Mouse (Mus musculus) CH12.LX (cell line): ENCODE results near the gene Tcf7l1. TPM values are rescaled to one million over a fixed set of nuclear protein-coding genes. Genes with fewer than 3 reads are reported as not detected.

Experiments
- DNase-seq: peaks from one replicate; pipeline ENCODE4 v3.0.0-alpha.2; 2013; ENCODE audit errors: extremely low read depth
- H3K27ac ChIP-seq: 2 replicates; pipeline ENCODE4 v1.5.1; 2012; ENCODE audit warnings: low read depth, mild to moderate bottlenecking, control low read depth, moderate library complexity; ENCODE audit not compliant: insufficient read depth
- H3K27me3 ChIP-seq: replicated peaks from 2 replicates; pipeline ENCODE3; 2012; ENCODE audit warnings: inconsistent platforms
- H3K36me3 ChIP-seq, 2 experiments: replicated peaks in 1 of 2; 2 replicates each; pipeline versions ENCODE3 to v1.6.1; 2012; ENCODE audit warnings: inconsistent platforms in 1 of 2, low read length in 1 of 2, mild to moderate bottlenecking in 1 of 2, mixed read lengths in 1 of 2, moderate library complexity in 1 of 2; ENCODE audit not compliant: control insufficient read depth in 1 of 2, insufficient read depth in 1 of 2
- H3K4me1 ChIP-seq, 2 experiments: 2 replicates each; pipeline ENCODE4 v1.6.1; 2012; ENCODE audit warnings: inconsistent platforms in 1 of 2, moderate library complexity in 1 of 2; ENCODE audit not compliant: insufficient read depth in 2 of 2, control insufficient read depth in 1 of 2
- H3K4me2 ChIP-seq: 2 replicates; pipeline ENCODE4 v1.6.1; 2012; ENCODE audit warnings: low read depth, mild to moderate bottlenecking, control low read depth; ENCODE audit not compliant: poor library complexity, insufficient read depth, severe bottlenecking
- H3K4me3 ChIP-seq, 3 experiments: fragments of 150-350 bp in 1 of 3; sonication (generic) in 1 of 3; replicated peaks in 1 of 3; 2 replicates each; pipeline versions ENCODE3 to v1.5.1; 2011 to 2012; ENCODE audit warnings: low read depth in 2 of 3, low read length in 2 of 3, mild to moderate bottlenecking in 2 of 3, moderate library complexity in 2 of 3, control low read depth in 1 of 3, improper control_type of control experiment in 1 of 3, inconsistent platforms in 1 of 3, mixed read lengths in 1 of 3; ENCODE audit not compliant: poor library complexity in 1 of 3
- H3K79me2 ChIP-seq: replicated peaks from 2 replicates; pipeline ENCODE4 v1.6.1; 2012; ENCODE audit warnings: mild to moderate bottlenecking, moderate library complexity; ENCODE audit not compliant: control insufficient read depth, poor library complexity, insufficient read depth, severe bottlenecking; ENCODE audit errors: extremely low read depth
- H3K9ac ChIP-seq: 2 replicates; pipeline ENCODE4 v1.6.1; 2012; ENCODE audit warnings: low read depth, mild to moderate bottlenecking, control low read depth, moderate library complexity; ENCODE audit not compliant: insufficient read depth
- H3K9me3 ChIP-seq: replicated peaks from 2 replicates; pipeline ENCODE3; 2012; ENCODE audit warnings: low read length, inconsistent platforms, mixed read lengths
- BHLHE40 ChIP-seq: IDR thresholded peaks from 2 replicates; pipeline ENCODE4 v1.6.1; 2011; ENCODE audit warnings: mild to moderate bottlenecking, low read depth, low read length, improper control_type of control experiment
- CHD2 ChIP-seq: IDR thresholded peaks from 2 replicates; pipeline ENCODE4 v1.6.1; 2011; ENCODE audit warnings: low read length, improper control_type of control experiment
- CTCF ChIP-seq, 2 experiments: IDR thresholded peaks in 1 of 2; conservative IDR thresholded peaks in 1 of 2; 2 replicates each; pipeline ENCODE4 v1.5.1; 2011 to 2012; ENCODE audit warnings: low read depth in 2 of 2, low read length in 2 of 2, improper control_type of control experiment in 1 of 2, inconsistent platforms in 1 of 2, mild to moderate bottlenecking in 1 of 2, moderate library complexity in 1 of 2
- E2F4 ChIP-seq: IDR thresholded peaks from 2 replicates; pipeline ENCODE4 v1.6.1; 2011; ENCODE audit warnings: low read depth, low read length, improper control_type of control experiment; ENCODE audit not compliant: insufficient replicate concordance
- EP300 ChIP-seq: IDR thresholded peaks from 2 replicates; pipeline ENCODE4 v1.6.1; 2011; ENCODE audit warnings: low read length, improper control_type of control experiment
- ETS1 ChIP-seq: conservative IDR thresholded peaks from 2 replicates; pipeline ENCODE4 v1.6.1; 2012; ENCODE audit warnings: low read depth, mild to moderate bottlenecking, inconsistent platforms, low read length, improper control_type of control experiment, moderate library complexity
- IRF4 ChIP-seq: IDR thresholded peaks from 2 replicates; pipeline ENCODE4 v1.6.1; 2014; ENCODE audit warnings: low read depth, mild to moderate bottlenecking, inconsistent platforms, low read length, improper control_type of control experiment
- JUN ChIP-seq: IDR thresholded peaks from 2 replicates; pipeline ENCODE4 v1.6.1; 2011; ENCODE audit warnings: low read depth, mild to moderate bottlenecking, low read length, improper control_type of control experiment, moderate library complexity; ENCODE audit not compliant: insufficient read depth
- MAX ChIP-seq: IDR thresholded peaks from 2 replicates; pipeline ENCODE4 v1.6.1; 2011; ENCODE audit warnings: low read length, improper control_type of control experiment
- MAZ ChIP-seq: IDR thresholded peaks from 2 replicates; pipeline ENCODE4 v1.6.1; 2012; ENCODE audit warnings: low read depth, mild to moderate bottlenecking, inconsistent platforms, low read length, improper control_type of control experiment, moderate library complexity
- MEF2A ChIP-seq: IDR thresholded peaks from 2 replicates; pipeline ENCODE4 v1.6.1; 2014; ENCODE audit warnings: low read depth, mild to moderate bottlenecking, inconsistent platforms, low read length, improper control_type of control experiment, borderline replicate concordance
- POLR2A ChIP-seq: IDR thresholded peaks from 2 replicates; pipeline ENCODE4 v1.6.1; 2011; ENCODE audit warnings: low read depth, mild to moderate bottlenecking, improper control_type of control experiment, low read length
- SIN3A ChIP-seq: IDR thresholded peaks from 2 replicates; pipeline ENCODE4 v1.6.1; 2012; ENCODE audit warnings: low read length, improper control_type of control experiment, inconsistent platforms
- SMC3 ChIP-seq: IDR thresholded peaks from 2 replicates; pipeline ENCODE4 v1.6.1; 2011; ENCODE audit warnings: low read depth, low read length, improper control_type of control experiment
- TCF12 ChIP-seq: IDR thresholded peaks from 2 replicates; pipeline ENCODE4 v1.6.1; 2014; ENCODE audit warnings: low read depth, mild to moderate bottlenecking, inconsistent platforms, low read length, improper control_type of control experiment
- USF1 ChIP-seq: IDR thresholded peaks from 2 replicates; pipeline ENCODE4 v1.6.1; 2014; ENCODE audit warnings: low read depth, mild to moderate bottlenecking, inconsistent platforms, low read length, improper control_type of control experiment
- ZKSCAN1 ChIP-seq: IDR thresholded peaks from 2 replicates; pipeline ENCODE4 v1.6.1; 2012; ENCODE audit warnings: low read depth, inconsistent platforms, low read length, improper control_type of control experiment, borderline replicate concordance
- ZMIZ1 ChIP-seq: IDR thresholded peaks from 2 replicates; pipeline ENCODE4 v1.6.1; 2012; ENCODE audit warnings: low read depth, mild to moderate bottlenecking, inconsistent platforms, low read length, improper control_type of control experiment
- ZNF384 ChIP-seq: IDR thresholded peaks from 2 replicates; pipeline ENCODE4 v1.6.1; 2012; ENCODE audit warnings: low read depth, low read length, improper control_type of control experiment, inconsistent platforms
- dilution Hi-C: fragments of 300-500 bp; cut with MboI; formaldehyde crosslinking; loops from 2 replicates; pipeline ENCODE4 v1.14.3; 2020; ENCODE audit warnings: low sequenced_read_pairs; ENCODE audit not compliant: extremely low pct_unique_long_range_greater_than_20kb, extremely low pct_ligation_motif_present
- in situ Hi-C: fragments of 300-500 bp; cut with MboI; formaldehyde crosslinking; loops from 3 replicates; pipeline ENCODE4 v1.14.3; 2019; ENCODE audit warnings: low sequenced_read_pairs, low pct_ligation_motif_present, low pct_unique_long_range_greater_than_20kb, mixed read lengths
- polyA plus RNA-seq: library from polyadenylated mRNA; unstranded; fragments of >175 nt; gene quantifications from 2 replicates; pipeline ENCODE4 v1.2.1, GENCODE M21; 2012; ENCODE audit warnings: low read depth; ENCODE audit not compliant: insufficient read length
- total RNA-seq, 2 experiments: library from RNA; depleted of rRNA; stranded (reverse); fragments of 300-350 nt in 1 of 2; fragments of >200 nt in 1 of 2; gene quantifications; 2 replicates each; pipeline ENCODE4 v1.2.3; 2012 to 2014

Gene Tcf7l1
- total and polyA plus RNA-seq, 3 experiments = 0.13 to 9.9 (median 0.47) TPM

GRCm38 (mm10) chr6:72774275-72774674, 14.8 kb downstream of the Tcf7l1 start:
- DNase-seq = no peak
- no peaks in the 10 kb centered on the region for H3K36me3 ChIP-seq
- dilution Hi-C loops (no loop called here), in situ Hi-C loops (no loop called here)
- H3K27ac ChIP-seq = no peak overlapping the region
- H3K79me2 ChIP-seq = no peaks in the 10 kb centered on the region
- TF ChIP-seq SIN3A (no peak), TCF12 (no peak), BHLHE40 (no peak), E2F4 (no peak), MAX (no peak), JUN (no peak), CTCF (conservative IDR thresholded peaks at IDR 0.05 in 1 of 2, IDR thresholded peaks at IDR 0.05 in 1 of 2; ENCODE audit: low read depth in 2 of 2, low read length in 2 of 2) (no peak), POLR2A (no peak), IRF4 (no peak), SMC3 (no peak), ETS1 (no peak), MEF2A (no peak), ZKSCAN1 (no peak), CHD2 (no peak), ZMIZ1 (no peak), USF1 (no peak)
- no peaks in the 10 kb centered on the region for H3K9me3 ChIP-seq
- H3K4me1 ChIP-seq = no peaks in the 10 kb centered on the region
- no peak overlapping the region for H3K9ac ChIP-seq
- no peaks in the 10 kb centered on the region for H3K27me3 ChIP-seq
- H3K4me3 ChIP-seq = no peak overlapping the region
- no peak overlapping the region for H3K4me2 ChIP-seq

DNA sequence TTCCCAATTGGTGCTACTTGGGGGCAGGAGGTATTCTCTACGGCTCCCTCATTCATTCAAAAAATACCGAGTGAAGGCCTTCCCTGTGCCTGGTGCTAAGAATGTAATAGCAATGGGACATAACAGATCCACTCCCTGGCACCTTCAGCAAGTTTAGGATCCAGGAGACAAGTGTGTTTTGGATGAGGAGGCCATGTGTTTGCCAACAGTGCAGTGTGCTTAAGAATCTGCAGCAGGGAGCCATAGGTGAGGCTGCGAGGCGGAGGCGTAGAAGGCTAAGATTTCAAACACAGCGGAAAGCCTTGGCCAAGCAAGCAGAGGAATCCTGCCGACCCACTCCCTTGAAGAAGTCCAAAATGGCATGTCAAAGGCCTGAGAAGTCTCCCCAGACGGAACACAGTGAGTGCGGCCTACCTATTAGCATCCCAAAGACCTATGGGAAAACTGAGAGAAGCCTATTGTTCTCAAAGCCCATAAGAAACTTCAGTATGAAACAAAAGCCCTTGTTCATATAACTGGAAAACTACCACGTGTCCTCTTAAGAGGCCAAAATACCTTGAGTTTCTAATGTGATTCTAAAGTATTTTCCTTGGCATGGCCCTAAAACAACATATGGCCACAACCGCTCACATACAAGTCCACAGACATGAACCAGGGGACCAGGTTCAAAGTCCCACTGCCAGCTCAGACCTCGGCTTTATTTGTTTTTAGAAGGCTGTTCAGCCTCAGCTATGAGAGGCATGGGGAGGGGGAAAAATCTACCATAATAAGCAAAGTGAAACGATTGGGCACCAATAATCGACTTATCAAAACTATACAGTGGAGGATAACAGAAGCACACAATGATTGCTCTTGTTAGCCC, 18.9 kb downstream of the Tcf7l1 start:
- Histone ChIP-seq H3K9ac (no peak overlapping the region), H3K27me3 (no peaks in the 10 kb centered on the region), H3K9me3 (no peaks in the 10 kb centered on the region), H3K79me2 (no peaks in the 10 kb centered on the region), H3K36me3 (no peaks in the 10 kb centered on the region), H3K27ac (no peak overlapping the region), H3K4me2 (no peak overlapping the region), H3K4me3 (no peak overlapping the region), H3K4me1 (peaks cover 0 to 5% of the 10 kb centered on the region in 2 experiments; a peak in 1 of 4 replicates)
- TF ChIP-seq JUN (no peak), ZMIZ1 (no peak), ZNF384 (no peak), CTCF (conservative IDR thresholded peaks at IDR 0.05 in 1 of 2, IDR thresholded peaks at IDR 0.05 in 1 of 2; ENCODE audit: low read depth in 2 of 2, low read length in 2 of 2) (no peak), ZKSCAN1 (no peak), EP300 (no peak), IRF4 (no peak), MAZ (no peak), CHD2 (no peak)
- in situ Hi-C loops = no loop called here
- no peak for DNase-seq
- dilution Hi-C loops = no loop called here
